Mouse (Mus musculus): ENCODE measurements at regions not wholly inside any gene's neighbourhood (a gene's known extent, or its start where the extent isn't known, plus 50 kb on each side); places are given as distances from the start of the nearest gene placed in this dataset.

DNA sequence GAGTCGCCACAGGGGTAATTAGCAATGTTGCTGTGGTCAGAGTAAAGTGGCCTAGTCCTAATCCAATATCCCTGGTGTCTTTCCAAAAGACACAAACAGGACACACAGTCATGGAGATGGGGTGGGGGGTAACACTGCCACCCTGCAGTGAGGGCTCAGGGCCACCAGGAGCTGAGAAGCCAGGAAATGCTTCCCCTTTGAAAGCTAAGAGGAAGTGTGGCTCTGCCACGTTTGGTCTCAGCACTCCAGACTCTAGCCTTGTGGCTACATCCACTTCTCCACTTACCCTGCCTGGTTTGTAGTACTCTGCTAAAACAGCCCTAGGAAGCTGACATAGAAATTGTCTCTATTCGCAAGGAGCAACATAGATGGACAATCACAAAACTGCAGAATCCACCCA, 110.4 kb upstream of the Gm12830 start:
- intact Hi-C loops (cut with DNase I) = no loop called here
- peak in 1 of 2 experiments; percentile 30 for DNase-seq (ENCODE audit: extremely low spot score in 1 of 2, low spot score in 2 of 2)

DNA sequence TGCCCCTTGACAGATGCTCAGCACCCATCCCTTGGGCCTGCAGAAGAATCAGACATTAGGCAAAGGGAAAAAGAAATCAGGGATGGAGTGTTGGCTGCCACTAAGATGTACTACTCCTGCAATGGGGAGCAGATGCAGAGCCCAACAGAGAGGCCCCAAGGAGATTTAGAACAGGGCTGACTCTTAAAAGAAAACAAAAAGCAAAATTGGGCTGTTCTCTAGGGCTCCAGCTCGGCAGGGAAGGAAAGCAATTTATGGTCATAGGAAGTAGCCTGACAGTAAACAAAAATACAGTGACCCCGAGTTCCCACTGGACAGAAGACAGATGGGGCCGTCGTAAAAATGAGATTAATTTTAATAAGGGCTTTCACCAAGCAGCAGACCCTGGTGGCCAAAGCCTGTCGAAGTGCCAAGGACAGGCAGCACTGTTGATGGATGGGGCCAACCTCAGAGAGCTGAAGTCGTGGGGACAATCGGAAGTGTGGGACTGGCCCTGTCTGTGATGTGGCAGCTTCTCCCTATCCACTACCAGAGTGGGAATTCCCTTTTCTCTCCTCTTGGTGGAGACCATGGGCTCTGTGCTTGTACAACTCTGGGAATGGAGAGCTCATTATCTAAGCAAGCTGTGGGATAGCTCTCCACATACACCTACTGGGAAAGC, 109.4 kb upstream of the Gm12830 start:
- intact Hi-C loops (cut with DNase I) = no loop called here
- DNase-seq (ENCODE audit: extremely low spot score in 1 of 2, low spot score in 2 of 2) = peak in 1 of 2 experiments; percentile 23

DNA sequence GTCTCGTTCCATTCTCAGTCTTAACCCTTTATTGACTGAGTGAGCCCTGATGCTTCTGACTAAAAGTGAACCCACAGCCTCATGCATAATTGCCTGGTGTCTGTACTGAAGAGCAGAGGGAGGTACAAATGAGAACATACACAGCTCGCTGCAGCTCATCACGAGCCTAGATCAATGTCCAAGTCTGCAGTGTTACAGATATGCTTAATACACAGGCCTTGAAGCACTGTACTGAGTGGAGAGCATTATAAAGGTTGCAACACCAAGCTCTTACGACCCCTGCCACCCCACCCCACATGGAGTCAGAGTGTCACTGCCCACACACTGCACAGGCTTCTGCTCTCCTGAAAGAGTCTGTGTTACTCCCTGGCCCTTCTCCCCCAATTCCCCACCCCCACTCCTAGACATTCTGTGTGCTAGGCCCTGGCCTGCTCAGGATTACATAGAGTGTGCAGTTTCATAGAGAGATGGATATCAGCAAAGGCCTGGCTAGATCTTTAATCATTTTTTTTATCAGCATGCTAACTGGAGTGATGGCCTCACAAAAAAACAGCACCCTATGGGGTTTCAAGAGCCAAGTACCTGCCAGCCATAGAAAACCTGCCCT, 108.5 kb upstream of the Gm12830 start:
- peak in 1 of 2 experiments; percentile 11 for DNase-seq (ENCODE audit: extremely low spot score in 1 of 2, low spot score in 2 of 2)
- intact Hi-C loops (cut with DNase I) = no loop called here

DNA sequence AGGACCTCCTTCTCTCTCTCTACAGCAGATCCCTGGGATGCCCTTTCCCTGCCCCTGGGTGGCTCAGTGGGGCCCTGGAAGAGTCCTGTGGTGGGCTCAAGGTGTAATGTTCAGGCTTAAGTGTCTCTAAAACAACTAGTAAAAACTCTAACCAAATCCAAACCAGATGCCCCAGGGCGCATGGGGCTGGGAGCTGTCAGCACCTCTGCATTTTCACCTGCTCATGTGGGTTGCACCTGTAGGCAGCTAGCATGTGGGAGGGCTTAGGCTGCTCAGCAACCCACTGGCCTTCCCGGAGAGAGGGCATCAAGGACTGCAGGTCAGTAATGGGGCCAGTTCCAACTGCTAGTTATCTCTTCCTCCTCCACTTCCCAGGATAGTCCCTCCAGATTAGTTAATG, 104.8 kb upstream of the Gm12830 start:
- DNase-seq (ENCODE audit: extremely low spot score in 1 of 2, low spot score in 2 of 2) = peak in 1 of 2 experiments; percentile 6
- intact Hi-C loops (cut with DNase I) = no loop called here

DNA sequence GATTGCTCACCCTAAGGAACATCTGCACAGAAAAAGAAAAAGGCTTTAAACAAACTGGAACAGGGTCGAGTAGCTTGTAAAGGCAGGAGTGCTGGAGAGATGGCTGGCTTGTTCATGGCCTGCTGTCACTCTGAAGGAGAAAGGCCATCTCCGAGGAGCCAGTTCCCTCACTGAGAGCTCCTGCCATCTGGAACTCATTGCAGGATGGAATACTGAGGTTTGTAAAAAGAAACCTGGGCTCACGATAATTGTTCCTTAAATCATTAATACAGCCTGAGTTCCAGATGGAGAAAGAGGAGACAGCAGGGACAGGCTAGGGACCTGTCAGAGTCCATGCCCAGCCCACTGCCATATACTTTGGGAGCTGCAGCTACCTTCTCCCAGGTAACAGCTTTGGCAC, 100.8 kb upstream of the Gm12830 start:
- DNase-seq (ENCODE audit: extremely low spot score in 1 of 2, low spot score in 2 of 2) = no peak
- intact Hi-C loops (cut with DNase I) = no loop called here

DNA sequence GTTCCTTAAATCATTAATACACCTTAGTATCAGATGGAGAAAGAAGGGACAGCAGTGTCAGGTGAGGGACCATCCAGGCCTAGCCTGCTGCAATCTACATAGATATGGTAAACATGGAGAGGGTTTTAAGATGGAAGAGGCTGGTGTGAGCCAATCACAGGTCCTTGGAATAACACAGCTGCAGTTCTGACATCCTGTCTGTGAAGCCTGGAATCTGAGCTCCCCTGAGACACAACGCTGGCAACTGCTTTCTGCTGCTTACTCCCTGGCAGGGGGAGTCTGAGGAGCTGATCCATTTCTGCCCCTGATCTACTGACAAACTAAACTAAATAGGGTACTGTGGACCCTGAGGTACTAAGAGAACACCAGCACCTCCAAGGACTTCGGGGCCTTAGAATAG, 100.1 kb upstream of the Gm12830 start:
- intact Hi-C loops (cut with DNase I) = no loop called here
- no peak for DNase-seq (ENCODE audit: extremely low spot score in 1 of 2, low spot score in 2 of 2)

DNA sequence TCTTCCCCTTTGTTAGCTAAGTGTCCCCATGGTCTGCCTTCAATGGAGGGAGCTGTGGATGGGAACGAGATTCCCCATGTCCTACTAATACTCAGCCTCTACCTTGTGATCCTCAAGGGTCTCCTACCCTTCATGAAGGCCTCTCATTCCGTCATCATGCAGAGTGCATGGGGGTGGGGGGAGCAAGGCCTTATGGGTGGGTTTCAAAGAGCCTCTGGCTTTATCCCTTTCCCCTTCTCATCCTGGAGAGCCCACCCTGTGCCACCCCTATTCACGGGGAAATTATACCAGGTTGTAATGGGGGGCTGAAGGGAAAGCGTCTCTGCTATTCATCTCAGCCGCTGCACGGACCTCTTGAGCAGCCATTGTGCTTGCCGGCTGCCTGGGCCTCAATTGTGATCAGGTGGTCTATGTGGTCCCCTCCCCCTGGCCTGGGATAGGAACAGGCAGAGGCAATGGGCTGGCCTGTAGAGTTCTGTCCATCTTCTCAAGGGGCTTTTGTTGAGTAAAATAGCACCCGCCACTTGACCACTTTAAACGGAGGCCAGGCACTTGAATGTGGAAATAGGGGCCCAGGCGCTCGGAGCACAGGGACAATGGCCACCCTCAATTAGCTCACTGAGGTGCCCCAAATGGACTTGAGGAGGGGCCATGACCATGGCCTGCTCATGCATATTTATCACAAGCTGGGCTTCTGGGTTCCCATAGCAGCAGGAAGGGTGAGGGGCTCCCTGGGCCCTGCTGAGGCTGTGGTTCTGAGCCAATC, 93.1 kb upstream of the Gm12830 start:
- no peak for DNase-seq (ENCODE audit: extremely low spot score in 1 of 2, low spot score in 2 of 2)
- intact Hi-C loops (cut with DNase I) = no loop called here

DNA sequence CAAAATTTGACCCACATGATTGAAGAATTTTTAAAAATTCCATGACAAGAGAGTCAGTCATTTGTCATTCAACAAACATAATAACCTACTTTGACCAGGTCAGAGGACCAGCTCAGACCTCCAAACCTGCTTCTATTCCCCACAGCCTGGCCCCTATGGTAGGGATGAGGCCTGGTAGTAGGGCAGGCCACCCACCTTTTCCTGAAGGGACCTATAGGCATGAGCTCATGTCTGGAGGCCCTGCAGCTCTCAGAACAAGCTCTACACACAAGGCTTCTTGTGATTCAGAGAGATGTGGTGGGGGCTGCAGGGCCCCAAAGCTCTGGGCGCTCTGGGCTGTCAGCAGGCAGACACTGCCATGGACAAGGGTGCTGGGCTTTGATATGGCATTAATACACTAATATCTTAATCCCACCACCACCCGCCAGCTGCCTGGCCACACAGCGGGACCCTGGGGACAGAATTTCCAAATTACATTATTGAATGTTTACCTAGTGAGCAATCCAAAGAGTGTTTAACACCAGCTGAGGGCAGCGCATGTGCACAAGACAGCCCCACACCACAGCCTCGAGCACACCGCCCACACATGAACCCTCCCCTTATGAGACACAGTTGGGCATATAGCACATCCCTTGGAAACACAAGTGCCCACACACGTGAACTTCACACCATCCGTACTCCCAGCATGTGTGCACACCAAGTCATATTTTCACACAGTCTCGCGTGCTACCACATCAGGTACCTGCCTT, 88.1 kb upstream of the Gm12830 start:
- intact Hi-C loops (cut with DNase I) = no loop called here
- DNase-seq (ENCODE audit: extremely low spot score in 1 of 2, low spot score in 2 of 2) = no peak

DNA sequence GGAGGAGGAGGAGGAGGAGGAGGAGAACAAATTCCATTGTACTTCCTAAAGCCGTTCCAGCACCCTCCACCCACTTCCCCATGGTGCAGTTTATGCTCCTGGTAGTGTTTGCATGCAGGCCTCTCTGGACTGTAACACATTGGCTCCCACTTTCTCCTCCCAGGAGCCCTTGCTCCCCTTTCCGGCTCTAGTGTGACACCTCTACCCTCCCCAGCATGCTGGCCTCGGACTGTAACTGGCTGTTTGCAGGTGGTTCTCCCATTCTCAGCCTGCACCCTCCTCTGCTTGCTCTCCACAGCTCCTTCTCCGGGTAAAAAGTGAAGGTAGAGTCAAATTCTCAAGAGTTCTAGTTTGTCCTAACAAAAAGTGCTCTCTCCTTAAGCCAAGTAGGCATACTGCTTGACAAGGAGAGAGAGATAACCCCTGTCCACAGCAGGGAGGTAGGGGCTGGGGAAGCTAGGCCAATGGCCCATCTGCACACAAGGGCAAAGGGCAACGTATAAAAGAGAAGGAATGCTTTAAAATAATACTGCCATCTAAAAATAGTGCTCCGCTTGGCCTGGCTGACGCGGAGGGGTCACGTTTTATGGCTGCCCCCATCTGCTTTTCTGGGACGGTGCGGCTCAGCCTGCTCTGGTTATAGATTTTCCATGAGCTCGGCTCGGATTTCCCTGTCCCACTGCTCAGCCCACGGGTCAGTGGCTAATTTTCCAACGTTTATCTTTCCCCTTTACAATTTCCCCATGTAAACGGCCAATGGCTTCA, 82.4 kb upstream of the Gm12830 start:
- no peak for DNase-seq (ENCODE audit: extremely low spot score in 1 of 2, low spot score in 2 of 2)
- intact Hi-C loops (cut with DNase I) = no loop called here

DNA sequence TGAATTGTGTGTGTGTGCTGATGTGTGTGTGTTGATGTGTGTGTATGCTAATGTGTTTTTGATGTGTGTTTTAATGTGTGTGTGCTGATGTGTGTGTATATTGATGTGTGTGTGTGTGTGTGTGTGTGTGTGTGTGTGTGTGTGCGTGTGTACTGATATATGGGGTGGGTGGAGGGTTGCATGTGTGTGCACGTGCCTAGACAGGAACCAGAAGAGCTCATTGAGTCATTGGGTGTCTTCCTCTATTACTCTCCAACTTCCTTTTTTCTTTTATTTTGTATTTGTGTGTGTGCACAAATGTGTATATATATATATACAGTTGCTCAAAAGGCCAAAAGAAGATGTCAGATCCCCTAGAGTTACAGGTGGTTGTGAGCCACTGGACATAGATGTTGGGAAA, 73.4 kb upstream of the Gm12830 start:
- DNase-seq (ENCODE audit: extremely low spot score in 1 of 2, low spot score in 2 of 2) = no peak
- intact Hi-C loops (cut with DNase I) = no loop called here

DNA sequence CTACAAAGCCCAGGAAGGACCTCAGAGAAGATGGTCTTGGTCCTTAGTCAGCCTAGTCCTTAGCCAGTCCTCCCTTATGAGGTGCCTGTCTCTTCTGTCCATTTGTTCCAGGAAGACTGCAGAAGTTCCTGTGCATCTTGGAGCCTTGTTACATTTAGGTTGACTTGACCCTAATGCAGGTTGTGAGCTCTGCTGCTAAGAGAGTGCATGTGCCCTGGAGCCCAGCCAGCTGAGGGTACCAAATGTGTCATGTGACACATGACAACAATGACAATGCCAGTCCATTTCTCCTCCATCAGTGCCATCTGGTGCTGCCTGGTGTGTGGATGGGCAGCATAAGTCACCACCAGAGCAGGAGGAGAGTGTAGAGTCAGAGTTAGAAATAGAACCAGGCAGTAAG, 61.7 kb upstream of the Gm12830 start:
- intact Hi-C loops (cut with DNase I) = no loop called here
- DNase-seq (ENCODE audit: extremely low spot score in 1 of 2, low spot score in 2 of 2) = no peak

DNA sequence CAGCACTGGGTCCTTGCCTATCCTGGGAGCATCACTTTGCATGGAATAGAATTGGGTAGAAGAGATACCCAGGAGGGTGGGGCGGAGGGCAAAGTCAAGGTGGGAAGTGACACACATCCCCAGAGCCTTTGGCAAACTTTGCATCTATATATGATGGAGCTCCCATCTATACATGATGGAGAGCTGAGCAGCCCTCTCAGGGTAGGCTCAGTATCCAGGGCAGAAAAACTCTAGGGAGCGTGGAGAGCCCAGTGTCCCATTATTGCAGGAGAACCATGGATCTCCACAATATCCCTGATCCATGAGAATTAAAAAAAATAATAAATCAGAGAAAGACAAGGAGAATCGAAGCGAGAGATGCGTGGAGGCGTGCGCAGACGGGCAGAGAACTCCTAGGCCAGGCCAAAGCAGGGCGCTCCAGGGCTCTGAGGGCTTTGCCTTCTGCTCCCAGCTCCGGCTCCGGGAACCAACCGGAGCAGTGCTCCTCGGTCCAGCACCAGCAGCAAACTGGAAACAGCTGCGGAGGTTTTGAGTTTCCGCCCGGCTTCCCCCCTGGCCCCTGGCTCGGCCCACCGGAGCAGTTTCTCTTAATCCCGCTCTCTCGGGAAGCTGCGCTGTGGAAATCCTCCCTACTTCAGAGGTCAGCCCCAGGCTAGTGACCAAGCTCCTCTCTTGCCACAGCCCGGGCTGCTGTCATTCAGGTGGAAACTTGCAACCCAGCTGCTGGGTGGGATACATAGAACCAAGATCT, 54.7 kb upstream of the Gm12830 start:
- intact Hi-C loops (cut with DNase I) = no loop called here
- DNase-seq (ENCODE audit: extremely low spot score in 1 of 2, low spot score in 2 of 2) = peak in 1 of 2 experiments; percentile 41

Measured in left cerebral cortex, postnatal 10 days (tissue).